Mouse (Mus musculus) bone marrow, adult 2 months (tissue): ENCODE results near the gene Cops7a.

Experiments used
- CTCF ChIP-seq: fragments of 200-500 bp; IDR thresholded peaks from 2 replicates; pipeline ENCODE4 v1.5.1; 2011; ENCODE audit warnings: low read length, control low read depth; ENCODE audit not compliant: control insufficient read depth, insufficient read depth
- POLR2A ChIP-seq: fragments of 200-500 bp; IDR thresholded peaks from 2 replicates; pipeline ENCODE4 v1.6.1; 2011; ENCODE audit warnings: low read depth, mild to moderate bottlenecking, control low read depth, low read length, borderline replicate concordance; ENCODE audit not compliant: control insufficient read depth

DNA sequence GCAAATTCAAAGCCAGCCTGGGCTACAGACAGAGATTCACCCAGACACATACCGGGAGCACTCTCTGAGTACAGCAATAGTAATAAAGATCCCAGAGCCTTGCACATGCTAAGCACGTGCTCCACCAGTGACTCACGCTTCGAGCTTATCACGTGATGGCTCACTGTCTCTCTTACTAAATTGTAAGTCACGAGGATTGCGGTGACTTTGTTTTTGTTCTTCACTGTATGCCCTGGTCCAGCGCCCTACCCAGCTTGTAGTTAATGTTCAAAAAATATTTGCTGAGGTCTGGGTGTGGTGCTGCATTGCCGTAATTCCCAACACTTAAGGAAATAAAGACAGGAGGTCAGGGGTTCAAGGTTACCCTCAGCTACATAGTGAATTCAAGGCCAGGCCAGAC lies 28.0 kb upstream of the Cops7a start:
- TF ChIP-seq CTCF (no peak), POLR2A (no peak)
